Mouse (Mus musculus): ENCODE results near the gene Clk3. TPM values are rescaled to one million over a fixed set of nuclear protein-coding genes. Genes with fewer than 3 reads are reported as not detected.
"Not testable (repeated sequence)": the region's sequence is repeated elsewhere in the genome, so short reads cannot be mapped to it uniquely, and the experiment has no call there.

Gene Clk3
- polyA plus RNA-seq, 1 experiment from 2014 or later: 90.0 TPM

DNA sequence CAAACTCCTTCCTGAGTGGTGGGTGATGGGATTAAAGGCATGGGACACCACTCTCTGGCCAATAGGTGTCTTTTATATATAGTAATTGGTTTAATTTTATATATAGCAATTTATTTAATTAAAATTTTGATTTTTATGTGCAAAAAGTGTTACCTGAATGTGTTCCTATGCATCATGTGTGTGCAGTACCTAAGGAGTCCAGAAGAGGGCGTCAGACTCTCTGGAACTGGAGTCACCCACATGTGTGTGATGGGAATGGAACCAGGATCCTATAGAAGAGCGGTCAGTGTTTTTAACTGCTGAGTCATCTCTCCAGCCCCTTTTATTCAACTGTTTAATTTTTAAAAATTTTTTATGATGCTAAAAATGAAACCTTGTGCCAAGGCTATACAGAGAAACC, 53.5 kb downstream of the Clk3 start:
- WGBS: 79% methylated on average over 2 of the region's 2 CpGs
- ATAC-seq (ENCODE audit: low FRiP score, low TSS enrichment): no peak
- H3K9me3 ChIP-seq (ENCODE audit: low read length): peaks cover 5% of the 10 kb centered on the region
- no peak overlapping the region for H3K4me3 ChIP-seq (ENCODE audit: low read length)
- no peak overlapping the region for H3K9ac ChIP-seq (replicated peaks; ENCODE audit: low read length)
- H3K4me1 ChIP-seq (ENCODE audit: insufficient read depth, low read length): peaks cover 14% of the 10 kb centered on the region
- H3K36me3 ChIP-seq (ENCODE audit: insufficient read depth, low read length): peaks cover 24% of the 10 kb centered on the region
- H3K27me3 ChIP-seq (ENCODE audit: insufficient read depth, low read length): no peaks in the 10 kb centered on the region
- H3K4me2 ChIP-seq (replicated peaks; ENCODE audit: low read depth, low read length): no peak overlapping the region
- no peak overlapping the region for H3K27ac ChIP-seq (ENCODE audit: low read length)

DNA sequence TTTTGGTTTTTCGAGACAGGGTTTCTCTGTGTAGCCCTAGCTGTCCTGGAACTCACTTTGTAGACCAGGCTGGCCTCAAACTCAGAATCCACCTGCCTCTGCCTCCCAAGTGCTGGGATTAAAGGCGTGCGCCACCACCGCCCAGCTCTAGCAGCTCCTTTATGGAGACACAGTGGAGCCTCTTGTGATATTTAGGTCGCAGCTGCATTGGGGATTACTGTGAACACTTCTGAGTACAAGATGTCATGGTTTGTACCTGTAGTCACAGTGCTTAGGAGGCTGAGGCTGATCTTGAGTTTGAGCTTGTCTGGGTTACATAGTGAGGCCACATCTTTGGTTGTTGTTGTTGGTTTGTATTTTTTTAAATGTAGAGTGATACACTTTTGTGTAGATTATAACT, 55.4 kb downstream of the Clk3 start:
- H3K27ac ChIP-seq (ENCODE audit: low read length); H3K9me3 ChIP-seq (ENCODE audit: low read length); H3K27me3 ChIP-seq (ENCODE audit: insufficient read depth, low read length); ATAC-seq (ENCODE audit: low FRiP score, low TSS enrichment); H3K9ac ChIP-seq (replicated peaks; ENCODE audit: low read length); H3K4me2 ChIP-seq (replicated peaks; ENCODE audit: low read depth, low read length); H3K4me3 ChIP-seq (ENCODE audit: low read length): not testable (repeated sequence)
- 94% methylated on average over 4 of the region's 5 CpGs for WGBS
- Histone ChIP-seq H3K36me3 (ENCODE audit: insufficient read depth, low read length) (peaks cover 13% of the 10 kb centered on the region), H3K4me1 (ENCODE audit: insufficient read depth, low read length) (peaks cover 14% of the 10 kb centered on the region)

DNA sequence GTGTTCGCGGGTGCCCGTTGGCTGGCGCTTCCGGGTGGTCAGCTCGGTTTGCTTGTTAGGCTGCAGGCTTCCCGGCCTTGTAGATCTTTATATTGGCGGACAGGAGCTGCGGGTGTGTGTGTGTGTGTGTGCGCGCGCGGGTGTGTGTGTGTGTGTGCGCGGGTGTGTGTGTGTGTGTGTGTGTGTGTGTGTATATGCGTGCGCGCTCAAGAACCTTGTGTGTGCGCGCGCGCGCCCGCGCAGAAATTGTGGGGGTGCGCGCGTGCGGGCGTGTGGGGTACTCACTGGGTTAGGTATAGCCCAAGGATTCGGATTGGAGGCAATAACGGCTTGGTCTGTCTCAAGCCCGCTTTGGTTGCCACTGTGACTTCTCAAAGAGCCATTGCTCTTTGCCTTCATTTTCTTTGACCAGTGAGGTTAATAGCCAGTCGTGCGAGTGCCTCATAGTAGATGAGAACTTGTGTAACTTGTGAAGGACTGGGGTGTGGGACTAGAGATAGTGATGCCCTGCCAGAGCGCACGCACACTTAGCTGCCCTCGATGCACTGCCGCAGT, 56.9 kb downstream of the Clk3 start:
- peaks cover 5% of the 10 kb centered on the region for H3K36me3 ChIP-seq (ENCODE audit: insufficient read depth, low read length)
- H3K9me3 ChIP-seq (ENCODE audit: low read length): peaks cover 5% of the 10 kb centered on the region
- H3K27me3 ChIP-seq (ENCODE audit: insufficient read depth, low read length): no peaks in the 10 kb centered on the region
- WGBS: 2% methylated on average over 32 of the region's 39 CpGs
- H3K4me2 ChIP-seq (replicated peaks; ENCODE audit: low read depth, low read length): peak overlapping the region; percentile 72
- peak; percentile 79 for ATAC-seq (ENCODE audit: low FRiP score, low TSS enrichment)
- H3K4me3 ChIP-seq (ENCODE audit: low read length): peak overlapping the region; percentile 88
- peaks cover 14% of the 10 kb centered on the region for H3K4me1 ChIP-seq (ENCODE audit: insufficient read depth, low read length)
- H3K9ac ChIP-seq (replicated peaks; ENCODE audit: low read length): peak overlapping the region; percentile 83
- H3K27ac ChIP-seq (ENCODE audit: low read length): peak overlapping the region; percentile 87

DNA sequence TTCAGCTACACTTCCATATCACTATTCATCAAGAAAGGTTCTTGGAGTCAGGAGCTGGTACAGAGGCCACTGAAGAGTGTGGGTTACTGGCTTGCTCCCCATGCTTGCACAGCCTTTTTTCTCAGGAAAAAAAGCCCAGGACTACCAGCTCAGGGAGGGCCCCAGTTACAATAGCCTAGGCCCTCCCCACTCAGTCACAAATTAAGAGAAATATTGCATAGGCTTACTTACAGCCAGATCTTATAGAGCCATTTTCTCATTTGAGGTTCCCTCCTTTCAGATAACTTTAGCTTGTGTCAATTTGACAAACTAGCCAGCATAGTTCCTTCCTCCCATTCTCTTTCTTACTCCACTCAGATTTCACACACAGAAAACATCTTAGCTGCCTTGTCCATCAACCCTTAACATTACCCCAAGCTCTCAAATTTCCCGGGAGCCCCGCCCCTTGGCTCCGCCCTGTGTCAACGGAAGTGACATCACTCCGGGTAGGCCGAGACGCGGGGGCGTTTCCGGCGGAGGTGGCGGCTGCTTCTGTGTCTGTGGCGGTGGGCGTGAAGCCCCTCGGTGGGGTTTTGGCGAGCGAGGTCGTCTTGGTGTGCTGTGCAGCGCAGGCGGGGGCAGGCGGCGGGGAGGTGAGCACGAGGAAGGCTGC, 57.5 kb downstream of the Clk3 start, which contains the start of gene Edc3:
Gene Edc3 (plus strand): TSS at position 473 of the 652 bp plus-strand sequence.
- Histone ChIP-seq H3K27ac (ENCODE audit: low read length) (peak within 1 kb of the TSS; percentile 87), H3K4me1 (ENCODE audit: insufficient read depth, low read length) (peaks cover 14% of the 10 kb centered on the region), H3K9ac (replicated peaks; ENCODE audit: low read length) (peak within 1 kb of the TSS; percentile 83), H3K36me3 (ENCODE audit: insufficient read depth, low read length) (peaks cover 1% of the 10 kb centered on the region), H3K4me3 (ENCODE audit: low read length) (peak within 1 kb of the TSS; percentile 88), H3K27me3 (ENCODE audit: insufficient read depth, low read length) (no peaks in the 10 kb centered on the region), H3K9me3 (ENCODE audit: low read length) (peaks cover 5% of the 10 kb centered on the region), H3K4me2 (replicated peaks; ENCODE audit: low read depth, low read length) (peak within 1 kb of the TSS; percentile 72)
- peak; percentile 95 for ATAC-seq (ENCODE audit: low FRiP score, low TSS enrichment)
- WGBS: under 1% methylated on average over 23 of the region's 23 CpGs

DNA sequence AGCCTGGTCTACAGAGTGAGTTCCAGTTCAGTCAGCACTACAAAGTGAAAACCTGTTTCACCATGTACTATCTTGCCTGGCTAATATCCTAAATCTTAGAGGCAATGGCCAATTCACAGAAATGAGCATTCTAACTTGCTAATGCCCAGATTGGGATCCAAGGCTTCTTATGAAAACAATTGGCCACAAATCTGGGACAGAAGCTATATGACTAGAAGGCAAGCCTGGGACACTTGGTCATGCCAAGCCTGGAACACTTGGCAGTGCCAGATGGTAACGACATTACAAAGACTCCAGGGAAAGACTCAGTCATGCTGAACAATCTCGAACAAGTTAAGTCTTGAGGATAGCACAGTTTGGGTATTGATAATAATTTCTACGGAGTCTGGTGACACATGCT, 59.2 kb downstream of the Clk3 start:
- H3K27me3 ChIP-seq (ENCODE audit: insufficient read depth, low read length): no peaks in the 10 kb centered on the region
- H3K36me3 ChIP-seq (ENCODE audit: insufficient read depth, low read length): no peaks in the 10 kb centered on the region
- H3K4me1 ChIP-seq (ENCODE audit: insufficient read depth, low read length): peaks cover 14% of the 10 kb centered on the region
- no peak for ATAC-seq (ENCODE audit: low FRiP score, low TSS enrichment)
- H3K9ac ChIP-seq (replicated peaks; ENCODE audit: low read length): no peak overlapping the region
- H3K4me3 ChIP-seq (ENCODE audit: low read length): no peak overlapping the region
- H3K9me3 ChIP-seq (ENCODE audit: low read length): peaks cover 5% of the 10 kb centered on the region
- H3K4me2 ChIP-seq (replicated peaks; ENCODE audit: low read depth, low read length): no peak overlapping the region
- WGBS: 88% methylated on average over 3 of the region's 3 CpGs
- no peak overlapping the region for H3K27ac ChIP-seq (ENCODE audit: low read length)

Other genes starting within 250 kb of the Clk3 start
- gene Cox5a, start 244.6 kb downstream of the Clk3 start, polyA plus RNA-seq (2015; fragmentation: Nextera tagmentation; extraction: Ambion mirVana): 670 and 691 TPM in 2 replicates
- gene Fam219b, start 228.3 kb downstream of the Clk3 start, polyA plus RNA-seq (2015; fragmentation: Nextera tagmentation; extraction: Ambion mirVana): 19.0 and 19.8 TPM in 2 replicates
- gene Mpi, start 213.1 kb downstream of the Clk3 start, polyA plus RNA-seq (2015; fragmentation: Nextera tagmentation; extraction: Ambion mirVana): 54.6 and 57.2 TPM in 2 replicates
- 93.4 and 101 TPM in 2 replicates for gene Scamp2, start 204.9 kb downstream of the Clk3 start, polyA plus RNA-seq (2015; fragmentation: Nextera tagmentation; extraction: Ambion mirVana)
- gene Ulk3, start 176.4 kb downstream of the Clk3 start, polyA plus RNA-seq (2015; fragmentation: Nextera tagmentation; extraction: Ambion mirVana): 18.3 and 22.7 TPM in 2 replicates
- gene Cplx3, start 159.6 kb downstream of the Clk3 start, polyA plus RNA-seq (2015; fragmentation: Nextera tagmentation; extraction: Ambion mirVana): not detected in 2 replicates
- gene Lman1l, start 145.1 kb downstream of the Clk3 start, polyA plus RNA-seq (2015; fragmentation: Nextera tagmentation; extraction: Ambion mirVana): not detected in 2 replicates
- gene Csk, start 112.2 kb downstream of the Clk3 start, polyA plus RNA-seq (2015; fragmentation: Nextera tagmentation; extraction: Ambion mirVana): 27.2 and 31.6 TPM in 2 replicates
- gene Cyp1a2, start 82.2 kb downstream of the Clk3 start, polyA plus RNA-seq (2015; fragmentation: Nextera tagmentation; extraction: Ambion mirVana): not detected in 2 replicates
- 0.23 and 0.25 TPM in 2 replicates for gene Cyp1a1, start 77.9 kb downstream of the Clk3 start, polyA plus RNA-seq (2015; fragmentation: Nextera tagmentation; extraction: Ambion mirVana)
- gene Edc3, start 57.3 kb downstream of the Clk3 start, polyA plus RNA-seq (2015; fragmentation: Nextera tagmentation; extraction: Ambion mirVana): 39.2 and 41.2 TPM in 2 replicates
- gene Arid3b, start 70.9 kb upstream of the Clk3 start, polyA plus RNA-seq (2015; fragmentation: Nextera tagmentation; extraction: Ambion mirVana): 6.0 and 8.6 TPM in 2 replicates
- gene Ubl7, start 145.1 kb upstream of the Clk3 start, polyA plus RNA-seq (2015; fragmentation: Nextera tagmentation; extraction: Ambion mirVana): 119 and 128 TPM in 2 replicates
- 0.32 and 0.56 TPM in 2 replicates for gene Sema7a, start 174.3 kb upstream of the Clk3 start, polyA plus RNA-seq (2015; fragmentation: Nextera tagmentation; extraction: Ambion mirVana)
- gene Cyp11a1, start 240.6 kb upstream of the Clk3 start, polyA plus RNA-seq (2015; fragmentation: Nextera tagmentation; extraction: Ambion mirVana): 25.0 and 45.7 TPM in 2 replicates